Mouse (Mus musculus) CH12.LX (cell line): ENCODE measurements around the gene Slc22a4.

ENCODE experiments used
- CTCF ChIP-seq, 2 experiments: IDR thresholded peaks in 1 of 2; conservative IDR thresholded peaks in 1 of 2; 2 replicates each; pipeline ENCODE4 v1.5.1; 2011 to 2012; ENCODE audit warnings: low read depth in 2 of 2, low read length in 2 of 2, improper control_type of control experiment in 1 of 2, inconsistent platforms in 1 of 2, mild to moderate bottlenecking in 1 of 2, moderate library complexity in 1 of 2
- MAFK ChIP-seq: IDR thresholded peaks from 2 replicates; pipeline ENCODE4 v1.6.1; 2011; ENCODE audit warnings: low read length, improper control_type of control experiment; ENCODE audit not compliant: insufficient replicate concordance
- MYC ChIP-seq: IDR thresholded peaks from 2 replicates; pipeline ENCODE4 v1.6.1; 2011; ENCODE audit warnings: low read depth, mild to moderate bottlenecking, improper control_type of control experiment, low read length
- POLR2A ChIP-seq: IDR thresholded peaks from 2 replicates; pipeline ENCODE4 v1.6.1; 2011; ENCODE audit warnings: low read depth, mild to moderate bottlenecking, improper control_type of control experiment, low read length
- RAD21 ChIP-seq: IDR thresholded peaks from 2 replicates; pipeline ENCODE4 v1.6.1; 2011; ENCODE audit warnings: low read depth, mild to moderate bottlenecking, low read length, improper control_type of control experiment, moderate library complexity
- RCOR1 ChIP-seq: conservative IDR thresholded peaks from 2 replicates; pipeline ENCODE4 v1.6.1; 2012; ENCODE audit warnings: low read depth, mild to moderate bottlenecking, inconsistent platforms, low read length, improper control_type of control experiment
- ZNF384 ChIP-seq: IDR thresholded peaks from 2 replicates; pipeline ENCODE4 v1.6.1; 2012; ENCODE audit warnings: low read depth, low read length, improper control_type of control experiment, inconsistent platforms

DNA sequence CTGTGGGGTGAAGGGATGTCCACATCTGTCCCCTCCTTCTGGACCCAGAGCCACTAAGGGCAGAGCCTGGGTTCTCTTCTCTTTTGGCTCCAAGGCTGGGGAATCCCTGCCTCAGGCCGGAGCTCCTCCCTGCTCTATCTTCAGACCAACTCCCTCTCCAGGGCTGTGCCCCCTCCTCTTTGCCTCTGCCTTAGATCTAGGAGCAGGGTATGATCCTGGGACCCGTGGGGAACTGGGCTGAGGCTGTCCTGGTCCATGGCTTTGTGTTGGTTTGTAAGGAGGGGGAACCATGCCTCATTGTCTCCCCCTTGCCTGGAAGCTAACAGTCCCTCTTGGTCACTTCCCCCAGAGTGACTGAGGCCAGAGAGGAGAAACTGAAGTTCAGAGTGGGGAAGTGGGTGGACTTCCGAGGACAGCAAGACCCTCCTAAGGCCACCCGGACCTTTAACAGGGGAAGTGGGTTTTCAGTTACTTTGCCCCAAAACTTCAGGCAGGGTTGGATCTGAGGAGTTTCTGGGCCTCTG lies 40.2 kb upstream of the Slc22a4 start:
- TF ChIP-seq CTCF (conservative IDR thresholded peaks at IDR 0.05 in 1 of 2, IDR thresholded peaks at IDR 0.05 in 1 of 2; ENCODE audit: low read depth in 2 of 2, low read length in 2 of 2): no peak
- TF ChIP-seq RCOR1: no peak
- TF ChIP-seq MYC: no peak
- TF ChIP-seq POLR2A: no peak
- no peak for TF ChIP-seq RAD21
- TF ChIP-seq MAFK: no peak
- no peak for TF ChIP-seq ZNF384
